Mouse (Mus musculus): ENCODE results near the gene Med10. TPM values are rescaled to one million over a fixed set of nuclear protein-coding genes. Genes with fewer than 3 reads are reported as not detected.
A peak's percentile ranks its signal among the peaks of the same experiment; 100 is the strongest.

Med10 gene
- polyA plus RNA-seq, 1 experiment from 2014 or later, result 135 TPM

GRCm38 (mm10) chr13:69794808-69795207, 7.4 kb upstream of the Med10 start:
- Histone ChIP-seq H3K9ac (no peak overlapping the region), H3K4me1 (0 out of 2 replicates have a peak, but pooled peaks cover 2% of the 10 kb centered on the region), H3K4me3 (no peak overlapping the region), H3K27me3 (replicated peaks) (no peaks in the 10 kb centered on the region), H3K4me2 (no peak overlapping the region), H3K36me3 (replicated peaks) (no peaks in the 10 kb centered on the region), H3K27ac (no peak overlapping the region), H3K9me3 (no peaks in the 10 kb centered on the region)
- no peak for ATAC-seq (replicated peaks)
- WGBS, result 67% methylated on average over 7 of the region's 7 CpGs

DNA sequence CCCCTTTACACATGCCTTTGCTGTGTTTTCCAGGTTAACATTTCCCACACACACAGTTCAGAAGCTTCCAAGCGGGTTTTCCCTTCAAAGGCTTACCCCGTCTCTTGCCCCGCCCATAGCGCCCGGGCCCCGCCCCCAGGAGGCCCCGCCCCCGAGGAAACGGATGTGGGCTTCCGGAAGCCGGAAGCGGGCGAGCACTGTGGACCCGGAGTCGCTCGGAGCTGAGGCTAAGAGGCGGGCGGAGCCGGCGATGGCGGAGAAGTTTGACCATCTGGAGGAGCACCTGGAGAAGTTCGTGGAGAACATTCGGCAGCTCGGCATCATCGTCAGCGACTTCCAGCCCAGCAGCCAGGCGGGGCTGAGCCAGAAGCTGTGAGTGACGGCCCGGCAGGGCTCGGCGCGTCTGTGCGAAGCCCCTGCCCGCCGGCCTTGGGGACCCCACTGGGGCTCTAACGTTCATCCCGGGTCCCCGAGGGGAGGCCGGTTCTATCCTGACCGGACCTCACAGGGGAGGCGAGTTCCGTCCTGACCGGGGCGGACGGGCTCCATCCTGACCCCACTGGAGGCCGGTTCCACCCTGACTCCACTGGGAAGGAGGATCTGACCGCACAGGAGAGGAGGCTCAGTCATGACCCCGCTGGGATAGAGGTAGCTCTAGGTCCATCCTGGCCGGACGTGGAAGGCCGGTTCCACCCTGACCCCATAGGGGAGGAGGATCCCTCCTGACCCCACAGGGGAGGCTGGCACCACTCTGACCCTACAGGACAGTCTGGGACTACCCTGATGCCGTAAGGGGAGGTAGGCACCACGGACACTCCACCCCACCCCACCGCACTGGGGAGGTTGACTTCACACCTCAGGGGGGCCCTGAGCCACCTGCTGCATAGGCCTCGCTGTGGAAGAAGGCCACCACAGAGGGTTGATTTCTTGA, 7.8 kb downstream of the Med10 start:
- Histone ChIP-seq H3K27me3 (replicated peaks) (no peaks in the 10 kb centered on the region), H3K9me3 (no peaks in the 10 kb centered on the region), H3K4me1 (peaks cover 18% of the 10 kb centered on the region), H3K36me3 (replicated peaks) (peaks cover 24% of the 10 kb centered on the region), H3K9ac (peak overlapping the region; percentile 82), H3K4me2 (peak overlapping the region; percentile 94), H3K4me3 (peak overlapping the region; percentile 63), H3K27ac (peak overlapping the region; percentile 17; the same call in 1 of the 2 replicates)
- 1% methylated on average over 55 of the region's 55 CpGs for WGBS
- peak; percentile 98 for ATAC-seq (replicated peaks)

DNA sequence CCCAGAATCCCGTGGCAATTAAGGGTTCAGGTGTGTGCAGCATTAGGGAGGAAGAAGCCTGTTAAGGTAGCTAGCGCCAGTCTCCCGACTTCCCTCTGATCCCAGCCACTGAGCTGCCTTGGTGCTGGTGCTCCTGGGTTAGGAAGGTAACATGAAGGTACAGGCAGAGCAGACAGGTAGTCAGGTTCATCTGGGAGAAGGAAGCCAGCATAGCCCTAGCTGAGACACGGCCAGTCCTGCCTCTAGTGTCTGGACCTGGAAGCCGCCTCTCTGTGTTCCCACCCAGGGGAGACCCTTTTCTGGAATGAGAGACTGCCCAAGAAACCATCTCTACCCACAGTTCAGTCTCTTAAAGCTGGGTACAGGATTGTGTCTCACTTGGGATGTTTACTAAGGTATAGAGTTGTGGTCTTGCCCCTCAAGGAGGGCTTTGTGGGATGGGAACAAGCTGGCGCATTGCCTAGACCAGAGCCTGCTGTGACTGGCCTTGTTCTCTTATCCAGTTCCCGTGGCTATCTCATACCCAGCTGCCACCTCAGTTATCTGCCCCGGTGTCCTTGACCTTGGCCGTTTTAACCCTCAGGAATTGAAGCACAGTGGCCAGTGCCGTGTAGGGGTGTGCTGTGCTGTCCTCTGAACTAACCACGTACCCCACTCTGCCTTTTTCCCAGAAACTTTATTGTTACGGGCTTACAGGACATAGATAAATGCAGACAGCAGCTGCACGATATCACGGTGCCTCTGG, 8.9 kb downstream of the Med10 start:
- Histone ChIP-seq H3K4me1 (peaks cover 18% of the 10 kb centered on the region), H3K27me3 (replicated peaks) (no peaks in the 10 kb centered on the region), H3K4me2 (peak overlapping the region; percentile 94), H3K4me3 (peak overlapping the region; percentile 63), H3K9me3 (no peaks in the 10 kb centered on the region), H3K27ac (no peak overlapping the region), H3K9ac (peak overlapping the region; percentile 82; the same call in 1 of the 2 replicates), H3K36me3 (replicated peaks) (peaks cover 32% of the 10 kb centered on the region)
- no peak for ATAC-seq (replicated peaks)
- WGBS, result 89% methylated on average over 14 of the region's 14 CpGs

GRCm38 (mm10) chr13:69813870-69814269, 11.7 kb downstream of the Med10 start:
- WGBS, result 92% methylated on average over 5 of the region's 5 CpGs

GRCm38 (mm10) chr13:69818306-69818705, 16.1 kb downstream of the Med10 start:
- Histone ChIP-seq H3K4me1 (no peaks in the 10 kb centered on the region), H3K27ac (no peak overlapping the region), H3K36me3 (replicated peaks) (peaks cover 33% of the 10 kb centered on the region), H3K27me3 (replicated peaks) (no peaks in the 10 kb centered on the region), H3K4me3 (no peak overlapping the region), H3K4me2 (no peak overlapping the region), H3K9me3 (no peaks in the 10 kb centered on the region), H3K9ac (no peak overlapping the region)
- no peak for ATAC-seq (replicated peaks)
- 91% methylated on average over 4 of the region's 4 CpGs for WGBS

More at GRCm38 (mm10) chr13:69813870-69814269, 11.7 kb downstream of the Med10 start:
- Histone ChIP-seq H3K4me1 (peaks cover 18% of the 10 kb centered on the region), H3K9ac (no peak overlapping the region), H3K4me3 (no peak overlapping the region), H3K9me3 (no peaks in the 10 kb centered on the region), H3K4me2 (no peak overlapping the region), H3K36me3 (replicated peaks) (peaks cover 41% of the 10 kb centered on the region), H3K27me3 (replicated peaks) (no peaks in the 10 kb centered on the region), H3K27ac (no peak overlapping the region)
- no peak for ATAC-seq (replicated peaks)

DNA sequence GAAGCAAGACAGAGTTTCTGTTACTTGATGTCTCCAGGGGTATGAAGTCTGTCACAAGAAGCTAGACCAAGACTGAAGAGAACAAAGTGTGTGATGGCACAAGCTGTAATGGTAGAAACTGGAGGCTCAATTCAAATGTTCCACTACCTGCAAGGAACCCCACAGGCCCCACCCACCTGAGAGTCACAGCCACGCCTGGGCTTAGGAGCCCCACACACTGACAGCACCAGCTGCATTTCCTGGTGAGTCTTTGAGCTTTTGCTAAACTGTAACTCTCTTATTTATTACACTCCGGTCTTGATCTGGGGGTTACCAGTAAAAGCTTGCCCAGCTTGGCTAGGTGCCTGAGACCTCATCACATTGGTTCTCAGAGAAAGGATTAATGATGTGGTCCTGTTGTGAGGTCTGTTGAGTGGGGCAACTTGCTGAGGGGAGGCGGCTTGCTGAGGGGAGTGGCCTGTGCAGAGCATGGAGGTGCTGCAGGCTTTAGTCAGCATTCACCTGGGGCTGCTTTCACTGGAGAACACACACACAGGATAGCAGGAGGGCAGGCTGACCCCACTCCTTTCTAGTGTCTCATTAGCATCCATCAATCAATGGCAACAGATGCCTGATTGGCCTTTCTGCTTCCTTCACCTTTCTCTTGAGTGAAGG, 19.1 kb downstream of the Med10 start:
- Histone ChIP-seq H3K4me1 (peaks cover 12% of the 10 kb centered on the region), H3K4me3 (no peak overlapping the region), H3K36me3 (replicated peaks) (peaks cover 8% of the 10 kb centered on the region; the same call in 1 of the 2 replicates), H3K27me3 (replicated peaks) (no peaks in the 10 kb centered on the region), H3K4me2 (no peak overlapping the region), H3K27ac (no peak overlapping the region), H3K9me3 (no peaks in the 10 kb centered on the region), H3K9ac (no peak overlapping the region)
- no peak for ATAC-seq (replicated peaks)
- WGBS, result 64% methylated on average over 3 of the region's 3 CpGs

- no peak overlapping the region for H3K4me3 ChIP-seq
- no peaks in the 10 kb centered on the region for H3K27me3 ChIP-seq (replicated peaks)
- no peak overlapping the region; the same call in 1 of the 2 replicates for H3K27ac ChIP-seq
- no peak overlapping the region for H3K9ac ChIP-seq
- H3K4me2 ChIP-seq, result no peak overlapping the region
- H3K4me1 ChIP-seq, result peaks cover 12% of the 10 kb centered on the region
- no peaks in the 10 kb centered on the region for H3K9me3 ChIP-seq
- no peaks in the 10 kb centered on the region for H3K36me3 ChIP-seq (replicated peaks)
- ATAC-seq (replicated peaks), result peak; percentile 22; the same call in 1 of the 2 replicates
- WGBS, result 56% methylated on average over 19 of the region's 19 CpGs
Observed at GRCm38 (mm10) chr13:69823920-69824637, 21.9 kb downstream of the Med10 start.

GRCm38 (mm10) chr13:69825396-69826095, 23.4 kb downstream of the Med10 start:
- no peak overlapping the region for H3K27ac ChIP-seq
- ATAC-seq (replicated peaks), result peak; percentile 19; the same call in 1 of the 2 replicates
- H3K27me3 ChIP-seq (replicated peaks), result no peaks in the 10 kb centered on the region
- H3K4me2 ChIP-seq, result no peak overlapping the region
- H3K4me1 ChIP-seq, result peaks cover 12% of the 10 kb centered on the region
- H3K4me3 ChIP-seq, result no peak overlapping the region
- 40% methylated on average over 8 of the region's 8 CpGs for WGBS
- H3K36me3 ChIP-seq (replicated peaks), result no peaks in the 10 kb centered on the region
- H3K9ac ChIP-seq, result no peak overlapping the region
- H3K9me3 ChIP-seq, result no peaks in the 10 kb centered on the region

- H3K4me3 ChIP-seq, result no peak overlapping the region
- H3K9ac ChIP-seq, result no peak overlapping the region
- no peak overlapping the region for H3K4me2 ChIP-seq
- H3K27ac ChIP-seq, result no peak overlapping the region
- no peaks in the 10 kb centered on the region for H3K27me3 ChIP-seq (replicated peaks)
- no peaks in the 10 kb centered on the region for H3K36me3 ChIP-seq (replicated peaks)
- no peak for ATAC-seq (replicated peaks)
- 91% methylated on average over 8 of the region's 8 CpGs for WGBS
- H3K9me3 ChIP-seq, result no peaks in the 10 kb centered on the region
- peaks cover 3% of the 10 kb centered on the region; the same call in 1 of the 2 replicates for H3K4me1 ChIP-seq
Observed at GRCm38 (mm10) chr13:69830606-69831005, 28.4 kb downstream of the Med10 start.

GRCm38 (mm10) chr13:69832578-69832977, 30.4 kb downstream of the Med10 start:
- 85% methylated on average over 9 of the region's 9 CpGs for WGBS

DNA sequence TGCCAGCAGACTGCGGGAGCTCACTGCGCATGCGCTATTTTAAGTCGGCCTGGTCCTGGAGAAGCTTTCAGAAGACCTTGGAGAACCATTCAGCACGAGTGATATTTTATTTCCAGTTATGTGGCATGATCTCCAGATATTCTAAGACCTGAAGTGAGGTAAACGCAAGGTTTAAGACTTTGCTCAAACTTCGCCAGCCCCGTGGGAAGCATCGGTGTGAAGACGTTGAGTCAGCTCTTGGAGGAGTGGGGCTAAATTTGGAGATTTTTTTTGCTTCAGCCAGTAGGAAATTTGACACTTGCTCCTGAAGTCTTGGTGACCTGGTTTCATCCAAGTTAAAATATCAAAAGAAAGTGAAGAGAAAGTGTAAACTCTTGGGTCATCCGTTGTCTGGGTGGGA, 31.2 kb downstream of the Med10 start:
- H3K4me2 ChIP-seq, result no peak overlapping the region
- H3K27me3 ChIP-seq (replicated peaks), result no peaks in the 10 kb centered on the region
- WGBS, result 95% methylated on average over 11 of the region's 11 CpGs
- no peak overlapping the region for H3K27ac ChIP-seq
- ATAC-seq (replicated peaks), result no peak
- no peak overlapping the region for H3K9ac ChIP-seq
- no peak overlapping the region for H3K4me3 ChIP-seq
- no peaks in the 10 kb centered on the region for H3K4me1 ChIP-seq
- H3K9me3 ChIP-seq, result no peaks in the 10 kb centered on the region
- no peaks in the 10 kb centered on the region for H3K36me3 ChIP-seq (replicated peaks)

More at GRCm38 (mm10) chr13:69832578-69832977, 30.4 kb downstream of the Med10 start:
- Histone ChIP-seq H3K4me1 (no peaks in the 10 kb centered on the region), H3K9ac (no peak overlapping the region), H3K4me3 (no peak overlapping the region), H3K4me2 (no peak overlapping the region), H3K27me3 (replicated peaks) (no peaks in the 10 kb centered on the region), H3K36me3 (replicated peaks) (no peaks in the 10 kb centered on the region), H3K9me3 (no peaks in the 10 kb centered on the region), H3K27ac (no peak overlapping the region)
- no peak for ATAC-seq (replicated peaks)

Measured in midbrain, embryonic 15.5 days (tissue).